Comparison of ENCODE assay signal across 18 mouse cellular contexts in genomic region chr5:151105054-151105971, GRCm38 (mm10).
A peak's percentile ranks its signal among the peaks of the same experiment; 100 is the strongest.
DNase-seq lines count a peak whose midpoint lies in the region; ATAC-seq and TF ChIP-seq lines count a peak whose summit lies in the region.
"Had no signal": no experiment of that assay in that cellular context is flagged by ENCODE, and none has a peak within 500 bp of the region (broad histone marks: within the 10 kb centered on the region; RNA-seq: fewer than 3 reads in every experiment).

No protein-coding gene starts in this region.

- whole genome bisulfite sequencing in stomach, embryonic 15.5 days, result 69% methylated on average over 10 of the region's 10 CpGs
- whole genome bisulfite sequencing in stomach, postnatal 0 days, result 70% methylated on average over 10 of the region's 10 CpGs
- WGBS in cerebellum, adult 2 months, result 75% methylated on average over 10 of the region's 10 CpGs

- no peak for TF ChIP-seq EP300 in stomach, postnatal 0 days (optimal IDR thresholded peaks at IDR 0.05)

- no peak overlapping the region for H3K4me3 ChIP-seq in layer of hippocampus, adult 2 months
- H3K4me3 ChIP-seq in stomach, embryonic 15.5 days (replicated peaks), result no peak overlapping the region
- no peak overlapping the region for H3K4me3 ChIP-seq in stomach, postnatal 0 days (ENCODE audit: low read depth, low read length)
- H3K4me3 ChIP-seq in cerebellum, adult 2 months (replicated peaks; ENCODE audit: insufficient read depth, low read depth, low read length), result no peak overlapping the region
- H3K4me3 ChIP-seq: embryonic facial prominence, embryonic 13.5 days; forebrain, embryonic 12.5 days; heart, embryonic 13.5 days had no signal

- H3K9ac ChIP-seq in stomach, embryonic 15.5 days, result no peak overlapping the region
- no peak overlapping the region for H3K9ac ChIP-seq in stomach, postnatal 0 days (ENCODE audit: low read length)
- H3K9ac ChIP-seq: embryonic facial prominence, embryonic 13.5 days; forebrain, embryonic 12.5 days had no signal

- peaks cover 12% of the 10 kb centered on the region; the same call in 1 of the 2 replicates for H3K4me1 ChIP-seq in stomach, embryonic 15.5 days
- 0 out of 2 replicates have a peak, but pooled peaks cover 2% of the 10 kb centered on the region for H3K4me1 ChIP-seq in stomach, postnatal 0 days (replicated peaks; ENCODE audit: control insufficient read depth, insufficient read depth)
- H3K4me1 ChIP-seq in cerebellum, adult 2 months (ENCODE audit: control insufficient read depth, insufficient read depth, low read length), result no peaks in the 10 kb centered on the region

- H3K9me3 ChIP-seq in stomach, embryonic 15.5 days, result no peaks in the 10 kb centered on the region
- no peaks in the 10 kb centered on the region for H3K9me3 ChIP-seq in stomach, postnatal 0 days (ENCODE audit: control insufficient read depth, low read length)
- H3K9me3 ChIP-seq: embryonic facial prominence, embryonic 13.5 days; forebrain, embryonic 12.5 days; heart, embryonic 13.5 days had no signal

- H3K4me2 ChIP-seq in stomach, embryonic 15.5 days, result no peak overlapping the region
- no peak overlapping the region for H3K4me2 ChIP-seq in stomach, postnatal 0 days (replicated peaks; ENCODE audit: low read depth)
- H3K4me2 ChIP-seq: embryonic facial prominence, embryonic 13.5 days; forebrain, embryonic 12.5 days had no signal

- H3K27me3 ChIP-seq in stomach, embryonic 15.5 days (replicated peaks), result no peaks in the 10 kb centered on the region
- H3K27me3 ChIP-seq in stomach, postnatal 0 days (ENCODE audit: control insufficient read depth, insufficient read depth, low read length), result no peaks in the 10 kb centered on the region
- H3K27me3 ChIP-seq in cerebellum, adult 2 months (ENCODE audit: control insufficient read depth, insufficient read depth, low read length), result no peaks in the 10 kb centered on the region
- H3K27me3 ChIP-seq: embryonic facial prominence, embryonic 13.5 days; forebrain, embryonic 12.5 days; heart, embryonic 13.5 days; Patski had no signal

- H3K36me3 ChIP-seq in stomach, embryonic 15.5 days, result no peaks in the 10 kb centered on the region
- no peaks in the 10 kb centered on the region for H3K36me3 ChIP-seq in stomach, postnatal 0 days (ENCODE audit: control insufficient read depth, insufficient read depth, low read length)
- H3K36me3 ChIP-seq: embryonic facial prominence, embryonic 13.5 days; forebrain, embryonic 12.5 days; heart, embryonic 13.5 days had no signal

- H3K27ac ChIP-seq in layer of hippocampus, adult 2 months, result peak overlapping the region; percentile 1; the same call in 1 of the 2 replicates
- H3K27ac ChIP-seq in stomach, embryonic 15.5 days, result no peak overlapping the region
- H3K27ac ChIP-seq in stomach, postnatal 0 days (replicated peaks), result no peak overlapping the region
- no peak overlapping the region for H3K27ac ChIP-seq in cerebellum, adult 2 months (ENCODE audit: insufficient read depth, low read length)
- H3K27ac ChIP-seq: embryonic facial prominence, embryonic 13.5 days; forebrain, embryonic 12.5 days had no signal

- no peak for TF ChIP-seq CTCF in layer of hippocampus, adult 2 months (conservative IDR thresholded peaks at IDR 0.05)
- no peak for TF ChIP-seq CTCF in stomach, postnatal 0 days (IDR thresholded peaks at IDR 0.05; ENCODE audit: low read depth)
- no peak for TF ChIP-seq CTCF in cerebellum, adult 2 months (IDR thresholded peaks at IDR 0.05; ENCODE audit: borderline replicate concordance, insufficient read depth, low read depth, low read length)

- DNase-seq in kidney, adult 18-20 months, result peak; percentile 29
- DNase-seq in kidney, postnatal 25 days, result no peak
- DNase-seq in layer of hippocampus, adult 2 months (ENCODE audit: low spot score in 2 of 2), result no peak
- DNase-seq in layer of hippocampus, adult 11-12 months (ENCODE audit: low spot score), result no peak
- no peak for DNase-seq in stomach, postnatal 0 days (ENCODE audit: low spot score)
- DNase-seq in cerebellum, adult 2 months, result no peak
- DNase-seq: adrenal gland, postnatal 14 days; cerebellum, adult 11-12 months; cerebellum, adult 9-11 months; cerebellum, postnatal 36 days; gastrocnemius, postnatal 14 days; heart, postnatal 36 days had no signal

- peak; percentile 45 for ATAC-seq in stomach, embryonic 15.5 days (ENCODE audit: insufficient read depth, low FRiP score, low read depth)
- ATAC-seq in stomach, postnatal 0 days (ENCODE audit: low FRiP score, low TSS enrichment), result no peak; the same call in 1 of the 2 replicates
- ATAC-seq: activated CD4-positive, CD25-positive, alpha-beta regulatory T cell, adult 4 months; Patski had no signal

- no peak for TF ChIP-seq POLR2A in cerebellum, adult 2 months (IDR thresholded peaks at IDR 0.05; ENCODE audit: borderline replicate concordance, insufficient read depth, low read length)
